Mouse (Mus musculus) left cerebral cortex, adult 6 months (tissue): ENCODE results near the gene S1pr3. TPM values are rescaled to one million over a fixed set of nuclear protein-coding genes. Genes with fewer than 3 reads are reported as not detected.

Experiments used
- long read RNA-seq, 2 experiments: library from polyadenylated mRNA; unstranded; transcript quantifications; one replicate each; pipeline ENCODE4 v2.0.0; 2019 to 2020
- polyA plus RNA-seq: library from polyadenylated mRNA; unstranded; fragments of <200 nt; fragmentation: Nextera tagmentation; gene quantifications from 2 replicates; pipeline ENCODE4 v1.2.3, GENCODE M21; 2021

S1pr3 gene
- 2.8 and 3.6 TPM in 2 replicates for polyA plus RNA-seq
- long read RNA-seq, experiment 1, full-length matches to known transcripts = 6 of 17 reads
- long read RNA-seq, experiment 1, partial matches to known transcripts = 0 of 17 reads
- long read RNA-seq, experiment 1, other reads (novel, unspliced or antisense) = 11 of 17 reads
- long read RNA-seq, experiment 2, full-length matches to known transcripts = 1 of 10 reads
- long read RNA-seq, experiment 2, partial matches to known transcripts = 0 of 10 reads
- long read RNA-seq, experiment 2, other reads (novel, unspliced or antisense) = 9 of 10 reads

GRCm38 (mm10) chr13:51408519-51409001 is at the start of gene S1pr3:
Gene S1pr3 (plus strand): TSS chr13:51408639.

Other genes with a start within 250 kb of the S1pr3 start
- gene Nxnl2, start 237.6 kb upstream of the S1pr3 start, polyA plus RNA-seq = 0.46 TPM in 1 of 2 replicates, not detected in the other
- gene Shc3, start 160.8 kb downstream of the S1pr3 start, polyA plus RNA-seq = 6.0 and 69.1 TPM in 2 replicates
- gene Cks2, start 236.6 kb downstream of the S1pr3 start, polyA plus RNA-seq = 6.3 and 7.1 TPM in 2 replicates
- gene Secisbp2, start 243.1 kb downstream of the S1pr3 start, polyA plus RNA-seq = 10.7 and 19.6 TPM in 2 replicates